Mouse (Mus musculus): ENCODE results near the gene Eif4e. TPM values are rescaled to one million over a fixed set of nuclear protein-coding genes. Genes with fewer than 3 reads are reported as not detected.

Eif4e gene
- total and polyA plus RNA-seq, 3 experiments: 83.5 to 490 (median 363) TPM

DNA sequence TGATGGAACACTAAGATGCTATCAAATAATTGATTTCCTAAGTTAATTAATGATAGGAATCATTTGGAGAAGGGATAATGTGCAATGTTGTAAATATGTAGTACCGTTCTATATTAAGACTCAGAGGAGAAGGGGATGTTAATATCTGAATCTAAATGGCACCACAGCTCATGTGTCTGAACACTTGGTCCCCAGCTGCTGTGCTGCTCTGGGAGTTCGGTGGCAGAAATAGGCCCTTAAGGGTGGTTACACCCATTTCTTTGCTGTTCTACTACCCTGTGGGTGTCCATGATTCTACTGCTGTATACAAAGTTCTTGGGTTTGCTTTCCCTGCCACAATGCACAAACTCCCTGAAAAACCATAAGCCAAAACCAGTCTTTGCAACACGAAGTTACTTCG, 61.2 kb downstream of the Eif4e start:
- Histone ChIP-seq H3K9ac (ENCODE audit: control insufficient read depth, low read depth, low read length, poor library complexity, severe bottlenecking) (no peak overlapping the region), H3K27me3 (ENCODE audit: control insufficient read depth in 1 of 2, insufficient read depth in 2 of 2, low read length in 2 of 2) (peaks cover 0 to 1% of the 10 kb centered on the region in 2 experiments; a peak in 1 of 4 replicates), H3K4me1 (ENCODE audit: control insufficient read depth in 1 of 2, insufficient read depth in 2 of 2, low read length in 2 of 2) (no peaks in the 10 kb centered on the region), H3K9me3 (replicated peaks; ENCODE audit: insufficient read depth, low read length) (no peaks in the 10 kb centered on the region), H3K79me2 (ENCODE audit: control insufficient read depth, insufficient read depth, low read length, poor library complexity) (no peaks in the 10 kb centered on the region), H3K36me3 (ENCODE audit: control insufficient read depth in 1 of 2, insufficient read depth in 2 of 2, low read length in 2 of 2) (no peaks in the 10 kb centered on the region; a peak in 1 of 4 replicates), H3K4me3 (ENCODE audit: control insufficient read depth in 1 of 2, insufficient read depth in 1 of 2, low read depth in 2 of 2, low read length in 2 of 2) (no peak overlapping the region), H3K27ac (ENCODE audit: control insufficient read depth, low read depth, low read length) (no peak overlapping the region)
- TF ChIP-seq GATA1 (IDR thresholded peaks at IDR 0.05; ENCODE audit: low read depth, low read length) (no peak), MYC (IDR thresholded peaks at IDR 0.05; ENCODE audit: low read depth, low read length) (no peak), EP300 (IDR thresholded peaks at IDR 0.05; ENCODE audit: low read depth in 1 of 2, low read length in 2 of 2) (no peak), MAZ (IDR thresholded peaks at IDR 0.05; ENCODE audit: low read depth, low read length) (no peak), ZNF384 (IDR thresholded peaks at IDR 0.05; ENCODE audit: low read depth, low read length) (no peak), KAT2A (conservative IDR thresholded peaks at IDR 0.05; ENCODE audit: low read depth, low read length) (no peak), NELFE (IDR thresholded peaks at IDR 0.05; ENCODE audit: low read depth, low read length) (no peak), RCOR1 (IDR thresholded peaks at IDR 0.05; ENCODE audit: low read depth, low read length) (no peak), POLR2AphosphoS5 (IDR thresholded peaks at IDR 0.05; ENCODE audit: borderline replicate concordance, low read depth, low read length) (no peak), CTCF (IDR thresholded peaks at IDR 0.05 in 2 of 3, conservative IDR thresholded peaks at IDR 0.05 in 1 of 3; ENCODE audit: control insufficient read depth in 1 of 3, insufficient read depth in 1 of 3, low read depth in 2 of 3, low read length in 3 of 3, poor library complexity in 1 of 3, severe bottlenecking in 1 of 3) (no peak), TCF12 (IDR thresholded peaks at IDR 0.05; ENCODE audit: low read depth, low read length) (no peak)
- DNase-seq (ENCODE audit: low read depth, low spot score): no peak

DNA sequence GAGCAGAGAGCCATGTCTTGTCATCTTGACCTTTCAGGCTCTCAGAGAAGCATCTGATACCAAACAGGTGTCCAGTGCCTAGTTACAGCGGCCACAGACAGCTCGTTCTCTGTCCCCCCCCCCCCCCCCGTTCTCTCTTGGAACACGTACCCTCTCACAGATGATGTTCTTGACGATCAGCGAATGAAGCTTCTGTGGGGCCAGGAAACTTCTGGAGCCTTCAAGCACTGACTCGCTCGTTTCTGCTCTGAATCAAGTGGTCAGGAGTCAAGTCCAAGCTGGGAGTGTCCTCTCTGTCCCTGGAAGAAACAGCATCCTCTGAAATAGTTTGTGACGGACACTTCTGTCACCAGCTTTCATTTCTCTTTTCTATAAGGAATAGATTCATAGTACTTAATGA, 62.0 kb downstream of the Eif4e start:
- no peak overlapping the region for H3K27ac ChIP-seq (ENCODE audit: control insufficient read depth, low read depth, low read length)
- H3K27me3 ChIP-seq (ENCODE audit: control insufficient read depth in 1 of 2, insufficient read depth in 2 of 2, low read length in 2 of 2): peaks cover 0 to 1% of the 10 kb centered on the region in 2 experiments; a peak in 1 of 4 replicates
- no peaks in the 10 kb centered on the region for H3K79me2 ChIP-seq (ENCODE audit: control insufficient read depth, insufficient read depth, low read length, poor library complexity)
- no peaks in the 10 kb centered on the region; a peak in 1 of 4 replicates for H3K36me3 ChIP-seq (ENCODE audit: control insufficient read depth in 1 of 2, insufficient read depth in 2 of 2, low read length in 2 of 2)
- DNase-seq (ENCODE audit: low read depth, low spot score): no peak
- no peak overlapping the region for H3K9ac ChIP-seq (ENCODE audit: control insufficient read depth, low read depth, low read length, poor library complexity, severe bottlenecking)
- TF ChIP-seq TAL1 (IDR thresholded peaks at IDR 0.05; ENCODE audit: low read length): no peak
- TF ChIP-seq POLR2A (IDR thresholded peaks at IDR 0.05; ENCODE audit: control insufficient read depth in 1 of 2, insufficient read depth in 1 of 2, low read depth in 1 of 2, low read length in 2 of 2, poor library complexity in 1 of 2): no peak
- no peak for TF ChIP-seq POLR2AphosphoS2 (IDR thresholded peaks at IDR 0.05; ENCODE audit: low read length)
- TF ChIP-seq USF2 (IDR thresholded peaks at IDR 0.05; ENCODE audit: borderline replicate concordance in 1 of 2, insufficient read depth in 1 of 2, low read depth in 1 of 2, low read length in 2 of 2): no peak
- no peak for TF ChIP-seq CHD2 (IDR thresholded peaks at IDR 0.05; ENCODE audit: low read length)
- TF ChIP-seq ETS1 (IDR thresholded peaks at IDR 0.05; ENCODE audit: low read depth, low read length): no peak
- TF ChIP-seq MAX (IDR thresholded peaks at IDR 0.05; ENCODE audit: low read length): no peak
- TF ChIP-seq ELF1 (IDR thresholded peaks at IDR 0.05; ENCODE audit: low read depth, low read length): no peak
- no peak for TF ChIP-seq MAFK (IDR thresholded peaks at IDR 0.05; ENCODE audit: borderline replicate concordance, low read depth, low read length)
- TF ChIP-seq MYB (IDR thresholded peaks at IDR 0.05; ENCODE audit: low read depth, low read length): no peak
- no peak for TF ChIP-seq SIN3A (IDR thresholded peaks at IDR 0.05; ENCODE audit: low read length)
- TF ChIP-seq KAT2A (conservative IDR thresholded peaks at IDR 0.05; ENCODE audit: low read depth, low read length): no peak
- no peak for TF ChIP-seq SMC3 (IDR thresholded peaks at IDR 0.05; ENCODE audit: low read depth, low read length)
- TF ChIP-seq JUND (IDR thresholded peaks at IDR 0.05; ENCODE audit: low read depth, low read length): no peak
- TF ChIP-seq MEF2A (IDR thresholded peaks at IDR 0.05; ENCODE audit: extremely low read depth, insufficient replicate concordance, low read depth, low read length, poor library complexity, severe bottlenecking): no peak
- H3K9me3 ChIP-seq (replicated peaks; ENCODE audit: insufficient read depth, low read length): no peaks in the 10 kb centered on the region
- no peak overlapping the region for H3K4me3 ChIP-seq (ENCODE audit: control insufficient read depth in 1 of 2, insufficient read depth in 1 of 2, low read depth in 2 of 2, low read length in 2 of 2)
- H3K4me1 ChIP-seq (ENCODE audit: control insufficient read depth in 1 of 2, insufficient read depth in 2 of 2, low read length in 2 of 2): no peaks in the 10 kb centered on the region
